Mouse (Mus musculus): ENCODE measurements around the gene Ap1g2. TPM values are rescaled to one million over a fixed set of nuclear protein-coding genes. Genes with fewer than 3 reads are reported as not detected.

The Ap1g2 gene
- total and polyA plus RNA-seq, 3 experiments, result 12.6 to 47.9 TPM; not detected in 1

DNA sequence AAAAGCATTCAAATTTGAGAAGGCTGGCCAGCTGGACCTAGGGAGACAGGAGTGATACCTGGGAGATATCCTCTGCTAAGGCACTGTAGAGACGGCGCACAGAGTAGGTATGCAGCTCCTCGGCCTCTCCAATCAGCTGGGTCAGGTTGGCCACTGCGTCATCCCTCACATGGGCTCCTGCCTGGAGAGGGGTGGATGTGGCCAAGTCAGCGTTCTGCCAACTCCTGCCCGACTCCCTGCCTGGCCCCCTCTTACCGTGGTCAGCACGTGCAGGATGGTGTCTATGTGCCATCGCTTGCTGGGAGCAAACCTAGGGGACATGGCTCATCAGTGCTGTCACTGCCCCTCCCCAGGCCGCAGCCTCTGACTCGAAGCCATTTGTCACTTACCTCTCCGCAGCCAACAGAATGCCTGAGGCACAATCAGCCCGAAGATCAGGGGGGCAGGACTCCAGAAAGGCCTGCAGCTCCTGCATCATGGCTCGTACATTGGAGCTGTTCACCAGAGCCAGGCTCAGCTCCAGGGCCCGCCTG, 4.1 kb downstream of the Ap1g2 start:
- peaks cover 2% of the 10 kb centered on the region; the same call in 1 of the 2 replicates for H3K79me2 ChIP-seq (ENCODE audit: control insufficient read depth, insufficient read depth, low read length, poor library complexity)
- no peak for TF ChIP-seq GABPA (IDR thresholded peaks at IDR 0.05; ENCODE audit: low read depth, low read length)
- no peak for TF ChIP-seq UBTF (IDR thresholded peaks at IDR 0.05; ENCODE audit: borderline replicate concordance, insufficient read depth, low read depth, low read length)
- TF ChIP-seq RAD21 (IDR thresholded peaks at IDR 0.05; ENCODE audit: low read depth, low read length), result no peak
- TF ChIP-seq POLR2A (IDR thresholded peaks at IDR 0.05; ENCODE audit: control insufficient read depth in 1 of 2, insufficient read depth in 1 of 2, low read depth in 1 of 2, low read length in 2 of 2, poor library complexity in 1 of 2), result no peak
- TF ChIP-seq TAL1 (IDR thresholded peaks at IDR 0.05; ENCODE audit: low read length), result no peak
- TF ChIP-seq CTCF (IDR thresholded peaks at IDR 0.05 in 2 of 3, conservative IDR thresholded peaks at IDR 0.05 in 1 of 3; ENCODE audit: control insufficient read depth in 1 of 3, insufficient read depth in 1 of 3, low read depth in 2 of 3, low read length in 3 of 3, poor library complexity in 1 of 3, severe bottlenecking in 1 of 3), result no peak
- no peak for TF ChIP-seq POLR2AphosphoS5 (IDR thresholded peaks at IDR 0.05; ENCODE audit: borderline replicate concordance, low read depth, low read length)
- no peak for TF ChIP-seq EP300 (IDR thresholded peaks at IDR 0.05; ENCODE audit: low read depth in 1 of 2, low read length in 2 of 2)
- TF ChIP-seq MYB (IDR thresholded peaks at IDR 0.05; ENCODE audit: low read depth, low read length), result no peak
- TF ChIP-seq TBP (IDR thresholded peaks at IDR 0.05; ENCODE audit: low read depth, low read length), result no peak
- TF ChIP-seq USF1 (IDR thresholded peaks at IDR 0.05; ENCODE audit: low read depth, low read length), result no peak
- no peak overlapping the region for H3K4me3 ChIP-seq (ENCODE audit: control insufficient read depth in 1 of 2, insufficient read depth in 1 of 2, low read depth in 2 of 2, low read length in 2 of 2)
- H3K9ac ChIP-seq (ENCODE audit: control insufficient read depth, low read depth, low read length, poor library complexity, severe bottlenecking), result no peak overlapping the region
- no peaks in the 10 kb centered on the region for H3K9me3 ChIP-seq (replicated peaks; ENCODE audit: insufficient read depth, low read length)
- no peak overlapping the region for H3K27ac ChIP-seq (ENCODE audit: control insufficient read depth, low read depth, low read length)
- H3K27me3 ChIP-seq (ENCODE audit: control insufficient read depth in 1 of 2, insufficient read depth in 2 of 2, low read length in 2 of 2), result no peaks in the 10 kb centered on the region
- peaks cover 6 to 10% of the 10 kb centered on the region in 2 experiments for H3K4me1 ChIP-seq (ENCODE audit: control insufficient read depth in 1 of 2, insufficient read depth in 2 of 2, low read length in 2 of 2)
- peaks cover 0 to 5% of the 10 kb centered on the region in 2 experiments; a peak in 2 of 4 replicates for H3K36me3 ChIP-seq (ENCODE audit: control insufficient read depth in 1 of 2, insufficient read depth in 2 of 2, low read length in 2 of 2)
- no peak for DNase-seq (ENCODE audit: low read depth, low spot score)

DNA sequence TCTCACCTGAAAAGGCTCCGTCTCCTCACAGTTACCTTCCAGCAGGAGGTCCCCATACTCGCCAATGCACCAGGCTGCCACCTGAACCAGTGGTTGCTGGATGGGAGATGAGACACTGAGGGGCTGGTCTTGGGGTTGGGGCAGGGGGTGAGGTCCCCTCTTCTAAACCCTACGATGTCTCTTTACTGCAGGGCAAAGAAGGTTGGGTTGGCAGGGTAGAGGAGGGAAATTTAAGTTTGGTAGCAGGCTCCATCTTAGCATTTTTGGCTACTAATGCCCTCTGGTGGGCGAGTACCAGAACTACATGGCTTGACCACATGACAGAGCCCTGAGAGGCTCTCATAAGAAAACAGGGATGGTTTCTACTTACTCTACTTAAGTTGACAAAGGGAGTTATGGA, 4.8 kb downstream of the Ap1g2 start:
- Histone ChIP-seq H3K9ac (ENCODE audit: control insufficient read depth, low read depth, low read length, poor library complexity, severe bottlenecking) (no peak overlapping the region), H3K36me3 (ENCODE audit: control insufficient read depth in 1 of 2, insufficient read depth in 2 of 2, low read length in 2 of 2) (peaks cover 0 to 5% of the 10 kb centered on the region in 2 experiments; a peak in 2 of 4 replicates), H3K9me3 (replicated peaks; ENCODE audit: insufficient read depth, low read length) (no peaks in the 10 kb centered on the region), H3K27ac (ENCODE audit: control insufficient read depth, low read depth, low read length) (no peak overlapping the region), H3K4me3 (ENCODE audit: control insufficient read depth in 1 of 2, insufficient read depth in 1 of 2, low read depth in 2 of 2, low read length in 2 of 2) (no peak overlapping the region), H3K27me3 (ENCODE audit: control insufficient read depth in 1 of 2, insufficient read depth in 2 of 2, low read length in 2 of 2) (no peaks in the 10 kb centered on the region), H3K4me1 (ENCODE audit: control insufficient read depth in 1 of 2, insufficient read depth in 2 of 2, low read length in 2 of 2) (peaks cover 4 to 8% of the 10 kb centered on the region in 2 experiments), H3K79me2 (ENCODE audit: control insufficient read depth, insufficient read depth, low read length, poor library complexity) (peaks cover 2% of the 10 kb centered on the region; the same call in 1 of the 2 replicates)
- TF ChIP-seq BHLHE40 (IDR thresholded peaks at IDR 0.05; ENCODE audit: borderline replicate concordance, low read depth, low read length) (no peak), RAD21 (IDR thresholded peaks at IDR 0.05; ENCODE audit: low read depth, low read length) (peak; percentile 51), POLR2AphosphoS5 (IDR thresholded peaks at IDR 0.05; ENCODE audit: borderline replicate concordance, low read depth, low read length) (no peak), ZNF384 (IDR thresholded peaks at IDR 0.05; ENCODE audit: low read depth, low read length) (no peak), NRF1 (IDR thresholded peaks at IDR 0.05; ENCODE audit: insufficient read depth, low read depth, low read length, poor library complexity, severe bottlenecking) (no peak), POLR2AphosphoS2 (IDR thresholded peaks at IDR 0.05; ENCODE audit: low read length) (no peak), ZC3H11A (IDR thresholded peaks at IDR 0.05; ENCODE audit: low read depth, low read length) (peak; percentile 23; the same call in 1 of the 2 replicates), MEF2A (IDR thresholded peaks at IDR 0.05; ENCODE audit: extremely low read depth, insufficient replicate concordance, low read depth, low read length, poor library complexity, severe bottlenecking) (no peak), MYC (IDR thresholded peaks at IDR 0.05; ENCODE audit: low read depth, low read length) (no peak), MYB (IDR thresholded peaks at IDR 0.05; ENCODE audit: low read depth, low read length) (no peak), MXI1 (IDR thresholded peaks at IDR 0.05; ENCODE audit: low read depth, low read length) (no peak), ZKSCAN1 (IDR thresholded peaks at IDR 0.05; ENCODE audit: low read depth, low read length) (no peak), TAL1 (IDR thresholded peaks at IDR 0.05; ENCODE audit: low read length) (no peak), EP300 (IDR thresholded peaks at IDR 0.05; ENCODE audit: low read depth in 1 of 2, low read length in 2 of 2) (no peak), NELFE (IDR thresholded peaks at IDR 0.05; ENCODE audit: low read depth, low read length) (no peak), SMC3 (IDR thresholded peaks at IDR 0.05; ENCODE audit: low read depth, low read length) (peak; percentile 71), RCOR1 (IDR thresholded peaks at IDR 0.05; ENCODE audit: low read depth, low read length) (no peak), CHD2 (IDR thresholded peaks at IDR 0.05; ENCODE audit: low read length) (no peak), TCF12 (IDR thresholded peaks at IDR 0.05; ENCODE audit: low read depth, low read length) (no peak), CHD1 (IDR thresholded peaks at IDR 0.05; ENCODE audit: low read depth, low read length) (no peak), USF1 (IDR thresholded peaks at IDR 0.05; ENCODE audit: low read depth, low read length) (peak; percentile 67; the same call in 1 of the 2 replicates), ELF1 (IDR thresholded peaks at IDR 0.05; ENCODE audit: low read depth, low read length) (no peak), CTCF (IDR thresholded peaks at IDR 0.05 in 2 of 3, conservative IDR thresholded peaks at IDR 0.05 in 1 of 3; ENCODE audit: control insufficient read depth in 1 of 3, insufficient read depth in 1 of 3, low read depth in 2 of 3, low read length in 3 of 3, poor library complexity in 1 of 3, severe bottlenecking in 1 of 3) (peak; percentile 66 to 78 (median 71))
- peak; percentile 70 for DNase-seq (ENCODE audit: low read depth, low spot score)
